Mouse (Mus musculus) E14TG2a.4 (cell line): ENCODE data around the gene Padi3.

ENCODE experiments used
- CTCF ChIP-seq: conservative IDR thresholded peaks from 2 replicates; pipeline ENCODE4 v1.5.1; 2014; ENCODE audit warnings: low read length
- POU5F1 ChIP-seq: IDR thresholded peaks from 2 replicates; pipeline ENCODE4 v1.6.1; 2014; ENCODE audit warnings: low read length, borderline replicate concordance

GRCm38 (mm10) chr4:140753366-140753765, 57.1 kb downstream of the Padi3 start:
- no peak for TF ChIP-seq CTCF
- no peak for TF ChIP-seq POU5F1
